Mouse (Mus musculus): ENCODE measurements at regions not wholly inside any gene's neighbourhood (a gene's known extent, or its start where the extent isn't known, plus 50 kb on each side); places are given as distances from the start of the nearest gene placed in this dataset.

GRCm38 (mm10) chr9:94425804-94426203 is 112.1 kb downstream of the 1190002N15Rik start:
- Histone ChIP-seq H3K9ac (no peak overlapping the region), H3K36me3 (no peaks in the 10 kb centered on the region), H3K4me2 (no peak overlapping the region), H3K27me3 (replicated peaks) (no peaks in the 10 kb centered on the region), H3K4me1 (replicated peaks) (peaks cover 5% of the 10 kb centered on the region), H3K9me3 (replicated peaks) (no peaks in the 10 kb centered on the region), H3K27ac (ENCODE audit: poor library complexity, severe bottlenecking) (no peak overlapping the region), H3K4me3 (no peak overlapping the region)
- no peak for ATAC-seq (ENCODE audit: insufficient number of reproducible peaks, low FRiP score)
- WGBS, result 5% methylated on average over 6 of the region's 6 CpGs

DNA sequence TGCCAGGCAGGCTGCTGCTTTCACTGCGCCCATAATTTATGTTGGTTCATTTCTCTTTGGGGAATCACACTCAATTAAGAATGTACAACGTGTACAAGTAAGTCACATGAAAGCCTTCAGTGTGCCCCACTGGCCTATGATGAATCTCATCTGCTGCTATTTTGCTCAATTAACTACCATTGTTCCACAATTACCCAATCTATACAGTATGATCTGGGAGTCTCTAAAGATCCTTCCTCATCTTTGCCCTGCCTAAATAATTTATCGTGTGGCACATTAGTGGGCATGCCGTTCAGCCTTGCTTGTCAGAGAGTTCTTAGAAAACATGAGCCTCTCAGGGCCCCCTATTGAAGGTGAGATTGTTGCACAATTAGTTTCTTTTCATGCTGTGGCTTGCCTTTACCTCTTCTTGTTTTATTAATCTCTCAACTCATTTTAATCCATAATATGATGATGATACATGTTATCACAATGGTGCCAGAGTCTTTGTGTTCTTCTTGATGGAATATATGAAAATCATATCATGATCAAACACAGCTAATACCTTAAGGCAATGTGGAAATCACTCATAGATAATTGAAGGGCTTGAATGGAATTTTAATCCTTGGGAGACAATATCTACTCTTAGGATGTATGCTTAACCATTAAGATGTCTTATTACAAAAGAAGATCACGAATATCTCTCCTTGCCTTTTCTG is 113.3 kb downstream of the 1190002N15Rik start:
- H3K9ac ChIP-seq, result no peak overlapping the region
- H3K4me2 ChIP-seq, result no peak overlapping the region
- H3K27ac ChIP-seq (ENCODE audit: poor library complexity, severe bottlenecking), result no peak overlapping the region
- no peaks in the 10 kb centered on the region for H3K27me3 ChIP-seq (replicated peaks)
- H3K9me3 ChIP-seq (replicated peaks), result no peaks in the 10 kb centered on the region
- no peak overlapping the region for H3K4me3 ChIP-seq
- no peaks in the 10 kb centered on the region for H3K36me3 ChIP-seq
- H3K4me1 ChIP-seq (replicated peaks), result peaks cover 5% of the 10 kb centered on the region
- no peak for ATAC-seq (ENCODE audit: insufficient number of reproducible peaks, low FRiP score)
- WGBS, result 84% methylated on average over 5 of the region's 5 CpGs

DNA sequence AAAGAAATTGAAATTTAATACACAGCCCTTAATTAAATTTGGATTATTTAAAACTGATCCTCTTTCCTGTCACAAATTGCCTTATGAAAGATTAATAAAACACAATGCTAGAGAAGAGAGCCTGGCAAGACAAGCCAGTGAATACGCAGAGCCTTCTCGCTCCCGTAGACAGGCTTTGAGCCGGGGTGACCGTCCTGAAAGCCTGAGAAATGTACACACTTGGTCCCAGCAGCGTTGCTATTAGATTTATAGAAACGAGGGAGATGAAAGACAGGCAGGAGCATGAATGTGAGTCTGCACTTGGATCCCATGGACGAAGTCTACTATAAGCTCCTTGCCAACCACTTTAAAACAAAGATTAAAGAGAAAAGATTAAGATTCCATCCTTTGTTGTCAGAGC is 127.3 kb downstream of the 1190002N15Rik start:
- no peak overlapping the region for H3K9ac ChIP-seq
- no peaks in the 10 kb centered on the region for H3K9me3 ChIP-seq (replicated peaks)
- peaks cover 8% of the 10 kb centered on the region; the same call in 1 of the 2 replicates for H3K4me1 ChIP-seq (replicated peaks)
- H3K27ac ChIP-seq (ENCODE audit: poor library complexity, severe bottlenecking), result no peak overlapping the region
- H3K36me3 ChIP-seq, result no peaks in the 10 kb centered on the region
- WGBS, result 73% methylated on average over 8 of the region's 8 CpGs
- H3K27me3 ChIP-seq (replicated peaks), result no peaks in the 10 kb centered on the region
- H3K4me3 ChIP-seq, result no peak overlapping the region
- no peak for ATAC-seq (ENCODE audit: insufficient number of reproducible peaks, low FRiP score)
- H3K4me2 ChIP-seq, result no peak overlapping the region

DNA sequence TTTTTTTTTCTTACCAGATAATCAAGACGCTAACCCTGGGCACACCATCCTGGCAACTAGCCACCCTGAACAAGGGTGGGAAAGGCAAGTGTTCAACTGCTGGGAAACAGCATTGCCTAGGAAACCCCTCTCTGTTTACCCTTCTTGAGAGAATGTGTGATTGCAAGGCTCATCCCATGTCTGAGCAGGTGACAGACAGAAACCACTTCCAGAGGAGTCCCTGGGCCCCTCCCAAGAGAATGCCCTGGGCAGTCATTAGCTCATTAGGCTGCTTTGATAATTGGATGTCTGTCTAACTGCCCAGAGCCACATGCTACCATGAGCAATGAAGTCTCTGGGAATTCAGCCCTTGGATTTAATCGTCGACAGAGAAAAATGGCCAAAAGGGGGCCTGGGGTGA is 127.8 kb downstream of the 1190002N15Rik start:
- WGBS, result 34% methylated on average over 3 of the region's 3 CpGs
- H3K36me3 ChIP-seq, result no peaks in the 10 kb centered on the region
- peaks cover 8% of the 10 kb centered on the region; the same call in 1 of the 2 replicates for H3K4me1 ChIP-seq (replicated peaks)
- no peak overlapping the region for H3K4me2 ChIP-seq
- no peaks in the 10 kb centered on the region for H3K27me3 ChIP-seq (replicated peaks)
- H3K9me3 ChIP-seq (replicated peaks), result no peaks in the 10 kb centered on the region
- H3K27ac ChIP-seq (ENCODE audit: poor library complexity, severe bottlenecking), result no peak overlapping the region
- ATAC-seq (ENCODE audit: insufficient number of reproducible peaks, low FRiP score), result no peak
- no peak overlapping the region for H3K4me3 ChIP-seq
- no peak overlapping the region for H3K9ac ChIP-seq

DNA sequence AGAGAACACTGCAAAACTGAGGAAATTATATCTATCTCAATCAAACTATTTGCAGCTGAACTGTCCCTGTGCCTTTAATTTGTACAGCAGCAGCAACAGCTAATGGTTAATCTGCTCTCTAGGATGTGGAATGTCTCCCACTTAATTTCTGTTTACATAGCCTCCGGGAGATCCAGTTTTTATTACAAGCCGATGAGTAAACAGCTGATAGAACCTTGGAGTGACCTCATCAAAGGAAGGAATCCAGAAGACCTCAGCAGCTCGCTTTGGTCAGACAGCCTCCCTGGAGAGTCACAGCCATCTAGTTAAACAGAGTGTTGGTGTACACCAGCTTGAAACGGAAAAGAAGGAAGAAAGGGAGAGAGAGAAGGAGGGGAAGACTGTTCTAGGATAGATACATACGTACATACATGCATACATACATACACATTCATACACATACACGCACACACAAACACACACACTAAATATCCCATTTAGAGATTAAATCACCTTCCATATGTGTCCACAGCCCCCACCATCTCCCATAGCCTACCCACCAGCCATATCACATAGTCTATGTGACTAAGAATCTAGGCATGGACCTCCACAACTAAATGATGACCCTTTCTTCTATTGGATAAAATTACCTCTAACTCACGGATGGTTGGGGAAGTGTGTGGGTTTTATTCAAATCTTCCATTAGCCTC is 129.1 kb downstream of the 1190002N15Rik start:
- WGBS, result 36% methylated on average over 7 of the region's 7 CpGs
- Histone ChIP-seq H3K4me1 (replicated peaks) (peaks cover 13% of the 10 kb centered on the region), H3K9ac (no peak overlapping the region), H3K27ac (ENCODE audit: poor library complexity, severe bottlenecking) (no peak overlapping the region), H3K9me3 (replicated peaks) (no peaks in the 10 kb centered on the region), H3K27me3 (replicated peaks) (no peaks in the 10 kb centered on the region), H3K4me3 (no peak overlapping the region), H3K36me3 (no peaks in the 10 kb centered on the region), H3K4me2 (no peak overlapping the region)
- no peak for ATAC-seq (ENCODE audit: insufficient number of reproducible peaks, low FRiP score)

DNA sequence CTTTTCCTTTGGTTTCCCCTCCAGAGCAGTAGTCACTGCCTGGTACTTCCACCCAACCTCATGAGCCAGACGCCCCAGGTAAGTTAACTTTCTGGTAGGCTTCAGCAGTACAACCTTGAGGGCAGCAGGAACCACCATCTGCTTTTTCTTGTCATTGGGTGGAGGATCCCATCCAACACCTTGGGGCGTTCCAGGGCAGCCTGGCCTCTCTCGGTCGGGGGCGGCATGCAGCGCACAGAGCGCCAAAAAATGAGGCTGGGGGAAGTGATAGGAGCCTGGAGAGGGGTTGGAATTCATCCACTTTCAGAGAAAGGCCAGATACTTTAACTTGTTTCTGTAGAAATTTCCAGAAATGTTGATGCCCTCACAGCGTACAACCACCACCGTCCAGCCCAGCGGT is 130.2 kb downstream of the 1190002N15Rik start:
- Histone ChIP-seq H3K4me1 (replicated peaks) (peaks cover 18% of the 10 kb centered on the region), H3K27ac (ENCODE audit: poor library complexity, severe bottlenecking) (no peak overlapping the region), H3K9me3 (replicated peaks) (no peaks in the 10 kb centered on the region), H3K36me3 (no peaks in the 10 kb centered on the region), H3K4me3 (no peak overlapping the region), H3K27me3 (replicated peaks) (no peaks in the 10 kb centered on the region), H3K4me2 (no peak overlapping the region), H3K9ac (no peak overlapping the region)
- 86% methylated on average over 10 of the region's 10 CpGs for WGBS
- ATAC-seq (ENCODE audit: insufficient number of reproducible peaks, low FRiP score), result no peak

GRCm38 (mm10) chr9:94404551-94404950 is 133.3 kb downstream of the 1190002N15Rik start:
- Histone ChIP-seq H3K27me3 (replicated peaks) (no peaks in the 10 kb centered on the region), H3K4me1 (replicated peaks) (peaks cover 19% of the 10 kb centered on the region), H3K9me3 (replicated peaks) (no peaks in the 10 kb centered on the region), H3K27ac (ENCODE audit: poor library complexity, severe bottlenecking) (no peak overlapping the region), H3K9ac (no peak overlapping the region), H3K4me3 (no peak overlapping the region), H3K4me2 (no peak overlapping the region), H3K36me3 (no peaks in the 10 kb centered on the region)
- WGBS, result 50% methylated on average over 6 of the region's 6 CpGs
- ATAC-seq (ENCODE audit: insufficient number of reproducible peaks, low FRiP score), result no peak

- Histone ChIP-seq H3K9ac (no peak overlapping the region), H3K4me3 (no peak overlapping the region), H3K9me3 (replicated peaks) (no peaks in the 10 kb centered on the region), H3K4me1 (replicated peaks) (peaks cover 15% of the 10 kb centered on the region), H3K36me3 (no peaks in the 10 kb centered on the region), H3K4me2 (no peak overlapping the region), H3K27me3 (replicated peaks) (no peaks in the 10 kb centered on the region), H3K27ac (ENCODE audit: poor library complexity, severe bottlenecking) (no peak overlapping the region)
- 87% methylated on average over 1 of the region's 1 CpGs for WGBS
- no peak for ATAC-seq (ENCODE audit: insufficient number of reproducible peaks, low FRiP score)
Measured at GRCm38 (mm10) chr9:94400596-94400995, 137.3 kb downstream of the 1190002N15Rik start.

DNA sequence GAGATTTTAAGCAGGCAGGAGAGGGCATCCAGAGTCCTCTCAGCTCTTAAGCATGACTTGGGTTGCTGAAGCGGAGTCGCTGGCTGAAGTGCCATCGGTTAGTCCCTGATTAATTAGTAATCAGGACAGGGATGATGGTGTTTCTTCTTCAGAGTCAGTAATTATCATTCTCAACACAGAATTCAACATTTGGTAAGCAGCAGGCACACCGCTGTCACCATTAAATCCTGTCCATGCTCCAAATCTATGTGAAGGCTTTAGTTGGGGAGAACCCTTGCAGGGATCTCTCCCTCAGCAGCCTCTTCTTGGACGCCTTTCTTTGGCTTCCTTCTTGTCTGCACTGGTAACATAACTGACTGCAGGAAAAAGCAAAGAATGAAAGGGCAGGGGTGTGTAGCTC is 142.7 kb downstream of the 1190002N15Rik start:
- no peak for ATAC-seq (ENCODE audit: insufficient number of reproducible peaks, low FRiP score)
- Histone ChIP-seq H3K4me3 (no peak overlapping the region), H3K4me2 (no peak overlapping the region), H3K36me3 (no peaks in the 10 kb centered on the region), H3K9me3 (replicated peaks) (no peaks in the 10 kb centered on the region), H3K27me3 (replicated peaks) (no peaks in the 10 kb centered on the region), H3K27ac (ENCODE audit: poor library complexity, severe bottlenecking) (no peak overlapping the region), H3K4me1 (replicated peaks) (no peaks in the 10 kb centered on the region), H3K9ac (no peak overlapping the region)
- 88% methylated on average over 5 of the region's 5 CpGs for WGBS

GRCm38 (mm10) chr9:94386190-94386589 is 151.7 kb downstream of the 1190002N15Rik start:
- ATAC-seq (ENCODE audit: insufficient number of reproducible peaks, low FRiP score), result no peak
- no peaks in the 10 kb centered on the region for H3K27me3 ChIP-seq (replicated peaks)
- no peaks in the 10 kb centered on the region for H3K36me3 ChIP-seq
- H3K4me1 ChIP-seq (replicated peaks), result no peaks in the 10 kb centered on the region
- H3K4me2 ChIP-seq, result no peak overlapping the region
- H3K9me3 ChIP-seq (replicated peaks), result no peaks in the 10 kb centered on the region
- H3K9ac ChIP-seq, result no peak overlapping the region
- no peak overlapping the region for H3K27ac ChIP-seq (ENCODE audit: poor library complexity, severe bottlenecking)
- H3K4me3 ChIP-seq, result no peak overlapping the region

DNA sequence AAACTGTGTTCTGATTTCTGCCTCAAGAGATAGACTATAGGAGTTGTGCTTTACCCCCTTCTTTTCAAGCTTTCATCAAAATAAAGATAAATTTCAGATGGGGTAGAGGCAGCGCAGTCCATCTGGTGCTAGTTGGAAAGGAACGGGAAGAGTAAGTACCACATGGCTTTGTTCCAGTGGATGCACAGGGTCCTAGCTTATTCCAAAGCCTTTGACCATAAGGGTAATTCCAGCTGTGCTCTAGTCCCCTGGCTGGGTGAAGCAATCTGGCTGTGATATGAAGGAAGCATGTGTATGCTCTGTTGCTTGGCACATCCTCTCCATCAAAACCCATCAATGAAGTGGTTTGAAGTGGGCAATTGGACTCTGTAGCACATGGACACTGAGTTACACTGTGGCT is 155.6 kb downstream of the 1190002N15Rik start:
- Histone ChIP-seq H3K4me3 (no peak overlapping the region), H3K4me1 (replicated peaks) (0 out of 2 replicates have a peak, but pooled peaks cover 5% of the 10 kb centered on the region), H3K9me3 (replicated peaks) (no peaks in the 10 kb centered on the region), H3K27ac (ENCODE audit: poor library complexity, severe bottlenecking) (no peak overlapping the region), H3K4me2 (no peak overlapping the region), H3K27me3 (replicated peaks) (no peaks in the 10 kb centered on the region), H3K36me3 (no peaks in the 10 kb centered on the region), H3K9ac (no peak overlapping the region)
- WGBS, result 70% methylated on average over 2 of the region's 2 CpGs
- ATAC-seq (ENCODE audit: insufficient number of reproducible peaks, low FRiP score), result no peak
